Mouse (Mus musculus): ENCODE measurements around the gene Exoc3l4. TPM values are rescaled to one million over a fixed set of nuclear protein-coding genes. Genes with fewer than 3 reads are reported as not detected.

Gene Exoc3l4
- polyA plus RNA-seq, 1 experiment from 2014 or later: 3.3 TPM

DNA sequence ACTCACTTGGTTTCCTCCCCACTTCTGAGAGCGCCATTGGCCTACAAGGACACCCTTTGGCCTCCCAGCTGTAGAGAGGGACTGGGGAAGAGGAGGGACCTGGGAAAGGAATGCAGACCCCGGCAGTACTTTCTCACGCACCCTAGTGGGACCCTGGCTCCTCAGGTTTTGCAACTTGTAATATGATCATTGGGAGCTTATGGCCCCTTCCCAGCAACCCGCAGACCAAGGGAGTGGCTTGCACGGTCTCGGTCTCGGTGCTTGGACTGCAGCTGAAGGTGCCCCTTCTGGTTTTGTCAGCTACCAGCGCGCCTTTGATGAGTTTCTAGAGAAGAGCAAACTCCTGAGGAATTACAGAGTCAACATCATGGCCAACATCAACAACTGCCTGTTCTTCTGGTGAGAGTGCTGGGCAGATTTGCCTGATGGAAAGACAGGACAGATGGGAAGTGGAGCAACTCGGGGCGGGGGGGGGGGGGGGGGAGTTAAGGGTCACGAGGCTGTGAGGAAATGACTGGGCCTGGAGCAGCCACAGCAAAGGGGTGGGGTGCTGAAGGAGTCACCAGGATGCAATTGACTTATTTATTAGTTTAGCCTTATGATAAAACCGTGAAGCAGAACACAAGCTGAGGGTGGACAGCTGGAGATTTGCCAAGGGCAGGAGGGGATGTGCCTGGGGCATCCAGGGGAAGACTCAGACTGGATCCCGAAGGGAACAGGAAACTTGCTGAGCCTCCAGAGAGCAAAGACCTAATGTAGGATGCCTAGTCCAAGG lies 32.3 kb downstream of the Exoc3l4 start:
- no peak overlapping the region for H3K27ac ChIP-seq
- H3K36me3 ChIP-seq: no peaks in the 10 kb centered on the region
- no peak overlapping the region for H3K4me3 ChIP-seq
- no peak overlapping the region for H3K9ac ChIP-seq
- peaks cover 88% of the 10 kb centered on the region for H3K27me3 ChIP-seq (replicated peaks)
- WGBS: 10% methylated on average over 13 of the region's 14 CpGs
- no peak overlapping the region for H3K4me2 ChIP-seq (replicated peaks)
- ATAC-seq (ENCODE audit: low FRiP score, low read depth): no peak
- H3K4me1 ChIP-seq: peaks cover 6% of the 10 kb centered on the region
- no peaks in the 10 kb centered on the region for H3K9me3 ChIP-seq

DNA sequence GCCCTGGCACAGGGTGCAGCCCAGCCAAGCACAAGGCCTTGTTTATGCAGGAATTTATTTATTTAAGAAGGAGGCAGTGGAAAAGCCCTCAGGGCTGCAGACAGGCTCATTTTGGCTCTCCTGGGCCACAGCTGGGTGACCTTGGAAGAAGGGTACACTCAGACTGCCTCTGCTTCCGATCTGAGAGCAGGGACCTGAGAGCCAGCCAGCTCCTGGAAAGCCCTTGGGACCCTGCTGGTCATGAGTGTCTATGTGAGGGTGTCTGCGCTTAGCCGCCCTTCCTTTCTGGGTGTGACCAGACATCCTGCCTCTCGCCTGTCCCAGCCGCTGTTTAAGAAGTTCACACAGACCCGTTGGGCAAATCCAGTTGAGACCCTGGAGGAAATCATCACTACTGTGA lies 33.5 kb downstream of the Exoc3l4 start:
- no peaks in the 10 kb centered on the region for H3K9me3 ChIP-seq
- H3K27me3 ChIP-seq (replicated peaks): peaks cover 82% of the 10 kb centered on the region
- no peak for ATAC-seq (ENCODE audit: low FRiP score, low read depth)
- no peak overlapping the region for H3K27ac ChIP-seq
- H3K4me2 ChIP-seq (replicated peaks): no peak overlapping the region
- 39% methylated on average over 6 of the region's 6 CpGs for WGBS
- no peak overlapping the region for H3K9ac ChIP-seq
- no peaks in the 10 kb centered on the region for H3K36me3 ChIP-seq
- no peak overlapping the region for H3K4me3 ChIP-seq
- peaks cover 5% of the 10 kb centered on the region for H3K4me1 ChIP-seq

DNA sequence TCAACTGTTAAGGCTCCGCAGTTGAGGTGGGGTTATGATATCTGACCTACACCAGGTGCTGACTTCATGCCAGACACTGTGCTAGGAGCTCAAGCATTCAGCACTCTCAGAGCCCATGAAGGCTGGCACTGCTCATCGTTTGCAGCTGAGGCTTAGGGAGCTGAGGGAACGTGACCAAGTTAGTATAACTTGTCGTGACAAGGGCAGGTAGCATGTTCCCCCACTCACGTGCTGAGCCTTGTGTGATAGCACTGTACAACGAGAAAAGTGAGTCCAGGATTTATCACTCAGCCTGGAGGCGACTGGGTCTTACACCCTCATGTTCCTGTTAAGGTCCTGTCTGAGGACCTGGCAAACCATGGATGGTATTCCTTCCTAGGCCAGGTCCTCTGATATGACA lies 34.7 kb downstream of the Exoc3l4 start:
- peaks cover 72% of the 10 kb centered on the region for H3K27me3 ChIP-seq (replicated peaks)
- H3K4me1 ChIP-seq: no peaks in the 10 kb centered on the region
- H3K27ac ChIP-seq: no peak overlapping the region
- H3K9ac ChIP-seq: no peak overlapping the region
- WGBS: 80% methylated on average over 7 of the region's 7 CpGs
- no peak overlapping the region for H3K4me2 ChIP-seq (replicated peaks)
- no peaks in the 10 kb centered on the region for H3K36me3 ChIP-seq
- H3K9me3 ChIP-seq: no peaks in the 10 kb centered on the region
- no peak for ATAC-seq (ENCODE audit: low FRiP score, low read depth)
- no peak overlapping the region for H3K4me3 ChIP-seq

DNA sequence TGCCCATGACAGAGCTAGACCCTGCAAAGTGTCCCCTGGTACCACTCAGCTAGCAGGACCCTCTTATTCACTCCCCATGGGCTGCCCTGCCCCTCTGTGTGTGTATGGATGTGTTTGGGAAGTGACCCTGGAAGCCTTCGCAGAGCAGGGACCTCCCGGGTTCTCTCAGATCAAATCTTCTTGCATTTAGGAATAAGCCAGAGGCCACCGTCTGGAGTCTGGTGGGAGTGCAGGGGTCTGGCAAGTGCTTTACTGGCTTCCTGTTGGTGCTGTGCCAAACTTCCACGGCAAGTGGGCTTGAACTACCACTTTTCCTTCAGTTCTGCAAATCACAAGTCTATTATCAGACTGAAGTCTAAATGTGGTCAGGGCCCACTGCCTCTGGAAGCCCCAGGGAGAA lies 37.2 kb downstream of the Exoc3l4 start:
- Histone ChIP-seq H3K9ac (no peak overlapping the region), H3K36me3 (no peaks in the 10 kb centered on the region), H3K27me3 (replicated peaks) (peaks cover 58% of the 10 kb centered on the region), H3K9me3 (no peaks in the 10 kb centered on the region), H3K27ac (no peak overlapping the region), H3K4me2 (replicated peaks) (no peak overlapping the region), H3K4me1 (no peaks in the 10 kb centered on the region), H3K4me3 (no peak overlapping the region)
- ATAC-seq (ENCODE audit: low FRiP score, low read depth): no peak
- 38% methylated on average over 4 of the region's 4 CpGs for WGBS

DNA sequence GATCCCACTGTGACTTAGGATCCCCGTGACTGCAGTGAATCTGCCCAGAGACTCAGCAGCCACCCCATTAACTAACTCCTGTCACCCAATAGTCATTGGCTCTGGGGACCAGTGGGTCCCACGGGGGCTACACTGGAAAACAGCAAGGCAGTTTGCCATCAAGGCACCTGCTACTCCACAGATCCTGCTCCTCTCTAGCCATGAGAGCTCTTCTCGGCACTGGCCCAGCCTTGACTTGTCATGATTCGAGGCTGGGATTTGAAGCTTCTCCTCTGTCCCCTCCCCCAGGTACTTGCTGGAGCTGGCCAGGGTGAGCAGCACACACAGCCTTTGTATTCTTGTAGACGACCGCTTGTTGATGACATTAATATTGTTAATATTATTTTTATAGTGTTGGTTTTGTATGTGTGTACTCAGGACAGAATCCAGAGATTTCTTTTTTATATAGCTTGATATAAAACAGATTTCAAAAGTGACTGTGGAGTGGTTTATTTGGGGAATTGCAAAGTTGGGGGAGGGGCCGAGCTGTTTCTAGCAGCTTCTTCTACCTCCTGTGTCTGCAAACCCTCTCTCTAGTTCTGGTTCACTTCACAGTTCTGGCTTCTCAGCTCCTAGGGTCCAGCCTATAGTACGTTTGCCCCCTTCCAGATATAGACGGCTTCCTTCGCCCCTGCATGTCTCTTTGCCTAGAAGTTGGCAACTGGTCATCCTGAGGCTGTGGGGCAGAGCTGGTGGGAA lies 37.9 kb downstream of the Exoc3l4 start:
- Histone ChIP-seq H3K27ac (no peak overlapping the region), H3K9me3 (no peaks in the 10 kb centered on the region), H3K36me3 (no peaks in the 10 kb centered on the region), H3K4me2 (replicated peaks) (no peak overlapping the region), H3K9ac (no peak overlapping the region), H3K4me1 (no peaks in the 10 kb centered on the region), H3K4me3 (no peak overlapping the region), H3K27me3 (replicated peaks) (peaks cover 53% of the 10 kb centered on the region)
- ATAC-seq (ENCODE audit: low FRiP score, low read depth): no peak
- 71% methylated on average over 10 of the region's 10 CpGs for WGBS

DNA sequence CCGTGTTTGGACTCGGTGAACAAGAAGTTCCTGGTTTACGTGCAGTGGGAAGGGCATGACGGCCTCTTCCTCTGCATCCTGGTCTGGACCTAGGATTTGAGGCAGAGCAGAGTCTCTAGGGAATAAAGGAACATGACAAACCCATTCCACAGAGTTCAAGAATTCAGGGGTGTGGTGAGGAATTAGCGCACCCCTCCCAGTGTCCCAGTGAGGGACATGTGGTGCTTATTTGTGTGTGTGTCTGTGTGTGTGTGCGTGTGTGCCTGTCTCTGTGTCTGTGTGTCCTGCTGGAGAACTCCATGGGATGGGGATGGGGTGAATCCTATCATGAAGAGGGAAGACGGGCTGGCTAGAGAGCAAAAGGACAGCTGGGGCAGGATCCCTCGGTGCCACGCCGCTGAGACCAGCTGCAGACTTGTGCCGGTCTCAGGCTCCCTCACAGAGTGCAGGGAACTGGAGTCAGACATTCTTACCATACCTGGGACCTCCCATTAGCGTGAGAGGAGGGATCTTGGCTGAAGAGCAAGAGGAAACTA lies 38.6 kb downstream of the Exoc3l4 start:
- Histone ChIP-seq H3K4me3 (no peak overlapping the region), H3K36me3 (no peaks in the 10 kb centered on the region), H3K4me2 (replicated peaks) (no peak overlapping the region), H3K4me1 (no peaks in the 10 kb centered on the region), H3K9ac (no peak overlapping the region), H3K27me3 (replicated peaks) (peaks cover 52% of the 10 kb centered on the region), H3K27ac (no peak overlapping the region), H3K9me3 (no peaks in the 10 kb centered on the region)
- WGBS: 73% methylated on average over 12 of the region's 12 CpGs
- ATAC-seq (ENCODE audit: low FRiP score, low read depth): no peak

DNA sequence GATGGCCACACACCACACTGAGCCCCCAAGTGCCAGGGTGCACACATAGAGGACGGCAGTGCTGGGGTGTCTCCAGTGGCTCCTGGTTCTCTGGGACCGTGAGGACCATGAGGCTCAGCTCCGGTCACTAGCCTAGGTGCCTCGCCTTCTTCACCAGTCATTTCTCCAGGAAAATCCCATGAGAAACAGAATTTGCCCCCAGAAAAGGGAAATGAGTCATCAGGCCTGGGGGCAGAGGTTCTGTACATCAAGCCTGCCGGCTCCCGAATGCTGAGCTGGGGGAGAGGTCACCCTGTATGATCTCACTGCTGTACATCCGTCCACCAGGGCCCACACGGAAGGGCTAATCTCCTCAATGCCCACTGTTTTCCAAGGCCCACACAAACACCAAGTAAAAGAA lies 39.0 kb downstream of the Exoc3l4 start:
- 61% methylated on average over 8 of the region's 8 CpGs for WGBS
- Histone ChIP-seq H3K9ac (no peak overlapping the region), H3K27ac (no peak overlapping the region), H3K4me3 (no peak overlapping the region), H3K4me2 (replicated peaks) (no peak overlapping the region), H3K27me3 (replicated peaks) (peaks cover 47% of the 10 kb centered on the region), H3K9me3 (no peaks in the 10 kb centered on the region), H3K36me3 (no peaks in the 10 kb centered on the region), H3K4me1 (no peaks in the 10 kb centered on the region)
- no peak for ATAC-seq (ENCODE audit: low FRiP score, low read depth)

DNA sequence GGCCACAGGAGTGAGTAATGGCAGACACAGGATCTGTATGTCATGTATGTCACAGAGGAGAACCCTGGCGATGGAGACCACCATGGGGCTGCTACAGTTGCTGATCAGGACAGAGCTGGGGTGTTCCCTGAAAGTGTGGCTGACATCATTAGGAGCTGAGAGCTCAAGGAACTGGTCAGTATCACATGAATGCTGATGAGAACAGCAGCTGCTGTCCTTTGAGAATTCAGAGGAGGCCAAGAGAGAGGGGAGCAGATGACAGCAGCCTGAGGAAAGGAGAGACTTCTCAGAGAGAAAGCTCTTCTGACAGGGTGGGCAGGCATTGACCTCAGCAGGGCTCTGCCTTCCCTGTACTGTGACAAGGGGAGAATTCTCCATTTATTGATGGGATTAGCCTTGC lies 40.9 kb downstream of the Exoc3l4 start:
- Histone ChIP-seq H3K4me3 (no peak overlapping the region), H3K27me3 (replicated peaks) (peaks cover 36% of the 10 kb centered on the region), H3K4me1 (no peaks in the 10 kb centered on the region), H3K27ac (no peak overlapping the region), H3K36me3 (no peaks in the 10 kb centered on the region), H3K4me2 (replicated peaks) (no peak overlapping the region), H3K9me3 (no peaks in the 10 kb centered on the region), H3K9ac (no peak overlapping the region)
- ATAC-seq (ENCODE audit: low FRiP score, low read depth): no peak
- 81% methylated on average over 1 of the region's 1 CpGs for WGBS

DNA sequence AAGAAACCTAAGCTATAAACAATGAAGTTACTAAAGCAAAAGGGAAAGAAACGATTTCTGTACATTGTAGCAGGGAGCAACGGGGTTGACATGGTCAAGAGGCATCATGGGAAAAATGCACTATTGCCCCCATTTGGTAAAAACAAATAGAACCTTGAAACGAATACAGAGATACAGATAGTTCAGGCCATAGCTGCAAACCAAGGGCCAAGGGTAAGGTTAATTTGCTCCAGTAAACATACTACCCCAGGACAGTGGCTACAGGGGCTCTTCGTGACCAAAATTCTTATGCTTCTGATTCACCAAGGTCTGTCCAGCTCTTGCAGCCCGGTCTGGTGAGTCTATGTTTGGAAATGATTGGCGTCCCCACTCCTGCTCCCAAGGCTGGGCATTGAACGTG lies 46.8 kb downstream of the Exoc3l4 start:
- peaks cover 12% of the 10 kb centered on the region for H3K27me3 ChIP-seq (replicated peaks)
- H3K4me1 ChIP-seq: no peaks in the 10 kb centered on the region
- H3K4me2 ChIP-seq (replicated peaks): no peak overlapping the region
- H3K9me3 ChIP-seq: no peaks in the 10 kb centered on the region
- H3K9ac ChIP-seq: no peak overlapping the region
- no peak for ATAC-seq (ENCODE audit: low FRiP score, low read depth)
- no peaks in the 10 kb centered on the region for H3K36me3 ChIP-seq
- WGBS: 82% methylated on average over 7 of the region's 7 CpGs
- H3K4me3 ChIP-seq: no peak overlapping the region
- no peak overlapping the region for H3K27ac ChIP-seq

DNA sequence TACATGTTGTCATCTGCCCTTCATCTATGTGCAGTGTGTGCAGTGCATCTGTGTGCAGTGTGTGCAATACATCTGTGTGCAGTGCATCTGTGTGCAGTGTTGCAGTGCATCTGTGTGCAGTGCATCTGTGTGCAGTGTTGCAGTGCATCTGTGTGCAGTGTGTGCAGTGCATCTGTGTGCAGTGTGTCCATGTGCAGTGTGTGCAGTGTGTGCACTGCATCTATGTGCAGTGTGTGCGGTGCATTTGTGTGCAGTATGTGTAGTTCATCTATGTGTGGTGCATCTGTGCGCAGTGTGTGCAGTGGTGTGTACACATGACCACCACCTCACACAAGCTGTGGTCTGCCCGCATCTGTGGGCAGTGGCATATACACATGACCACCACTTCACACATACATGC lies 49.6 kb downstream of the Exoc3l4 start:
- Histone ChIP-seq H3K9me3 (no peaks in the 10 kb centered on the region), H3K4me1 (no peaks in the 10 kb centered on the region), H3K4me2 (replicated peaks) (no peak overlapping the region), H3K27ac (no peak overlapping the region), H3K9ac (no peak overlapping the region), H3K4me3 (no peak overlapping the region), H3K27me3 (replicated peaks) (peaks cover 4% of the 10 kb centered on the region; the same call in 1 of the 2 replicates), H3K36me3 (no peaks in the 10 kb centered on the region)
- WGBS: 97% methylated on average over 3 of the region's 3 CpGs
- ATAC-seq (ENCODE audit: low FRiP score, low read depth): no peak

DNA sequence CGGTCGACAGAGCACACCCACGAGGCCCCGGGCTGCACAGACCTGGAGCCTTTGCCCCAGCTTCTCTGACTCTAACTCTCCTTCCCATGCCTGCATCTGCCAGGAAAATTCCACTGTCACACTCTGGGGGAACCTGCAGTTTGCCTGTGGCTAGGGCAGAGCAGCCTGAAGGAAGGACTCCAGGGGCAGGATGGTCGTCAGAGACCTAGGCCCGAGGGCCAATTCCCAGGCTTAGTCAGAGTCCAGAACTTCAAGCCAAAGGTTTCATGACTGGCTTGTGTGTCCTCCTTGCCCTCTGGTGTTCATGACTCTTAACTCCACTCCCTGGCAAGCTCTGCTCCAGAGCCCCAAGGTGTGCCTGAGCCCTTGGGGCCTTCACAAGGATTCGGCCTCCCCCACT lies 51.4 kb downstream of the Exoc3l4 start:
- H3K27ac ChIP-seq: no peak overlapping the region
- H3K36me3 ChIP-seq: no peaks in the 10 kb centered on the region
- H3K27me3 ChIP-seq (replicated peaks): no peaks in the 10 kb centered on the region
- H3K4me2 ChIP-seq (replicated peaks): no peak overlapping the region
- H3K4me1 ChIP-seq: no peaks in the 10 kb centered on the region
- no peaks in the 10 kb centered on the region for H3K9me3 ChIP-seq
- WGBS: 57% methylated on average over 7 of the region's 7 CpGs
- no peak overlapping the region for H3K4me3 ChIP-seq
- no peak overlapping the region for H3K9ac ChIP-seq
- ATAC-seq (ENCODE audit: low FRiP score, low read depth): no peak

DNA sequence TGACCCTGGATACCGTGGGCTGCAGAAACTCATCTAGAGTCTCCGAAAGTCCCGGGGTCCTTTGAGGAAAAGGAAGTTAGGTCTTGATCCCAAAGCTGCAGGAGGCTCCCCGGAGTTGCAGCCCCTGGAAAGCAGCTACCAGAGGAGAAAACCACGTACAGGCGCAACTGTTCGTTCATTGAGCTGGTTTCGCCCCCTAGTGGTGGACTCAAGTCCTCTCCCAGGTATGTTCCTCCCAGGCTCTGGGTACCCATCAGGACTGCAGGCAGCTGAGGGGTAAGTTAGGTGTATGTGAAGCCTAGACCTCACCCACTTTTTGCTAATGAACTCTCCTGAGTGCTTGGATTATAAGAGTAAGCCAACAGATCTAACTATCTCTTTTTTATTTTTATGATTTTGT lies 52.7 kb downstream of the Exoc3l4 start:
- Histone ChIP-seq H3K27ac (no peak overlapping the region), H3K4me2 (replicated peaks) (no peak overlapping the region), H3K4me1 (0 out of 2 replicates have a peak, but pooled peaks cover 2% of the 10 kb centered on the region), H3K9me3 (no peaks in the 10 kb centered on the region), H3K4me3 (no peak overlapping the region), H3K36me3 (no peaks in the 10 kb centered on the region), H3K9ac (no peak overlapping the region), H3K27me3 (replicated peaks) (no peaks in the 10 kb centered on the region)
- 15% methylated on average over 8 of the region's 8 CpGs for WGBS
- ATAC-seq (ENCODE audit: low FRiP score, low read depth): no peak
